Comparison of ENCODE assay signal across 18 mouse cellular contexts in genomic region chr9:29765990-29766980, GRCm38 (mm10).
DNase-seq lines count a peak whose midpoint lies in the region; ATAC-seq lines count a peak whose summit lies in the region.
"Had no signal": no experiment of that assay in that cellular context is flagged by ENCODE, and none has a peak within 500 bp of the region (broad histone marks: within the 10 kb centered on the region; RNA-seq: fewer than 3 reads in every experiment).

No protein-coding gene starts in this region.

- H3K9ac ChIP-seq in midbrain, embryonic 12.5 days (replicated peaks): no peak overlapping the region
- no peak overlapping the region for H3K9ac ChIP-seq in midbrain, embryonic 11.5 days (ENCODE audit: low read length)
- 0 out of 2 replicates have a peak overlapping the region, but pooled peaks have one; percentile 13 for H3K9ac ChIP-seq in hindbrain, embryonic 16.5 days (ENCODE audit: low read depth, low read length)
- no peak overlapping the region for H3K9ac ChIP-seq in neural tube, embryonic 15.5 days (replicated peaks)
- H3K9ac ChIP-seq: forebrain, embryonic 13.5 days; liver, embryonic 14.5 days; lung, embryonic 15.5 days had no signal

- H3K4me2 ChIP-seq in midbrain, embryonic 12.5 days (replicated peaks): no peak overlapping the region
- H3K4me2 ChIP-seq in midbrain, embryonic 11.5 days: no peak overlapping the region
- H3K4me2 ChIP-seq in hindbrain, embryonic 16.5 days (ENCODE audit: low read length): no peak overlapping the region
- no peak overlapping the region for H3K4me2 ChIP-seq in neural tube, embryonic 15.5 days
- H3K4me2 ChIP-seq: forebrain, embryonic 13.5 days; lung, embryonic 15.5 days had no signal

- no peak for ATAC-seq in midbrain, embryonic 12.5 days (ENCODE audit: low FRiP score, low read depth)
- no peak for ATAC-seq in midbrain, embryonic 11.5 days (ENCODE audit: low FRiP score)
- ATAC-seq in hindbrain, embryonic 16.5 days: peak; percentile 53; the same call in 1 of the 2 replicates
- no peak for ATAC-seq in neural tube, embryonic 15.5 days (ENCODE audit: low FRiP score)
- ATAC-seq: forebrain, embryonic 13.5 days had no signal

- no peaks in the 10 kb centered on the region for H3K36me3 ChIP-seq in midbrain, embryonic 12.5 days
- H3K36me3 ChIP-seq in midbrain, embryonic 11.5 days (ENCODE audit: control insufficient read depth, insufficient read depth, low read length): no peaks in the 10 kb centered on the region
- H3K36me3 ChIP-seq in hindbrain, embryonic 16.5 days (ENCODE audit: control insufficient read depth, insufficient read depth, low read length): no peaks in the 10 kb centered on the region
- no peaks in the 10 kb centered on the region for H3K36me3 ChIP-seq in neural tube, embryonic 15.5 days
- H3K36me3 ChIP-seq: lung, embryonic 15.5 days had no signal

- H3K9me3 ChIP-seq in midbrain, embryonic 12.5 days: no peaks in the 10 kb centered on the region
- H3K9me3 ChIP-seq in midbrain, embryonic 11.5 days (ENCODE audit: control insufficient read depth, low read length): no peaks in the 10 kb centered on the region
- H3K9me3 ChIP-seq in hindbrain, embryonic 16.5 days (ENCODE audit: control insufficient read depth, low read length): no peaks in the 10 kb centered on the region
- no peaks in the 10 kb centered on the region for H3K9me3 ChIP-seq in neural tube, embryonic 15.5 days (replicated peaks)
- H3K9me3 ChIP-seq: forebrain, embryonic 13.5 days; lung, embryonic 15.5 days had no signal

- H3K27ac ChIP-seq in midbrain, embryonic 12.5 days (replicated peaks): peak overlapping the region; percentile 46
- H3K27ac ChIP-seq in midbrain, embryonic 11.5 days (ENCODE audit: low read depth, low read length): no peak overlapping the region
- H3K27ac ChIP-seq in hindbrain, embryonic 16.5 days (ENCODE audit: low read depth, low read length): peak overlapping the region; percentile 50
- H3K27ac ChIP-seq in neural tube, embryonic 15.5 days (replicated peaks): peak overlapping the region; percentile 60; the same call in 1 of the 2 replicates
- H3K27ac ChIP-seq: forebrain, embryonic 13.5 days; liver, embryonic 14.5 days; lung, embryonic 15.5 days; stomach, postnatal 0 days had no signal

- 71% methylated on average over 6 of the region's 6 CpGs for WGBS in midbrain, embryonic 12.5 days
- 77% methylated on average over 6 of the region's 6 CpGs for WGBS in midbrain, embryonic 11.5 days
- WGBS in hindbrain, embryonic 16.5 days: 54% methylated on average over 6 of the region's 6 CpGs
- 62% methylated on average over 6 of the region's 6 CpGs for WGBS in neural tube, embryonic 15.5 days

- peak; percentile 18 for DNase-seq in heart, adult 11 months
- DNase-seq in heart, adult 18-20 months: no peak
- DNase-seq in midbrain, embryonic 11.5 days (ENCODE audit: low spot score, missing footprints): no peak
- DNase-seq in Muller cell, postnatal 12 days (ENCODE audit: inconsistent ontology term): no peak
- DNase-seq: B cell, adult 2 months; cerebellum, adult 11-12 months; gastrocnemius, postnatal 14 days; kidney, adult 18-20 months; kidney, postnatal 4 days; lung, postnatal 4 days; right cerebral cortex, adult 18-20 months had no signal

- peaks cover 7% of the 10 kb centered on the region; the same call in 1 of the 2 replicates for H3K27me3 ChIP-seq in midbrain, embryonic 12.5 days
- H3K27me3 ChIP-seq in midbrain, embryonic 11.5 days (ENCODE audit: control insufficient read depth, insufficient read depth, low read length): no peaks in the 10 kb centered on the region
- no peaks in the 10 kb centered on the region for H3K27me3 ChIP-seq in hindbrain, embryonic 16.5 days (replicated peaks; ENCODE audit: control insufficient read depth, insufficient read depth, low read length)
- no peaks in the 10 kb centered on the region for H3K27me3 ChIP-seq in neural tube, embryonic 15.5 days (replicated peaks)
- H3K27me3 ChIP-seq: lung, embryonic 15.5 days had no signal

- H3K4me1 ChIP-seq in midbrain, embryonic 12.5 days: peaks cover 12% of the 10 kb centered on the region
- peaks cover 7% of the 10 kb centered on the region; the same call in 1 of the 2 replicates for H3K4me1 ChIP-seq in midbrain, embryonic 11.5 days (ENCODE audit: control insufficient read depth, insufficient read depth, low read length)
- peaks cover 20% of the 10 kb centered on the region for H3K4me1 ChIP-seq in hindbrain, embryonic 16.5 days (ENCODE audit: control insufficient read depth, insufficient read depth, low read depth, low read length)
- peaks cover 32% of the 10 kb centered on the region for H3K4me1 ChIP-seq in neural tube, embryonic 15.5 days

- H3K4me3 ChIP-seq in midbrain, embryonic 12.5 days: no peak overlapping the region
- H3K4me3 ChIP-seq in midbrain, embryonic 11.5 days (ENCODE audit: low read depth, low read length): no peak overlapping the region
- no peak overlapping the region for H3K4me3 ChIP-seq in hindbrain, embryonic 16.5 days (ENCODE audit: low read length)
- H3K4me3 ChIP-seq in neural tube, embryonic 15.5 days (replicated peaks): no peak overlapping the region
- H3K4me3 ChIP-seq: forebrain, embryonic 13.5 days; lung, embryonic 15.5 days had no signal
